Mouse (Mus musculus): ENCODE measurements around the gene Ptpro.

- TF ChIP-seq EP300 (IDR thresholded peaks at IDR 0.05; ENCODE audit: low read length) = no peak
- TF ChIP-seq MEF2A (IDR thresholded peaks at IDR 0.05; ENCODE audit: borderline replicate concordance, low read depth, low read length) = no peak
- TF ChIP-seq POLR2A (IDR thresholded peaks at IDR 0.05; ENCODE audit: low read depth, low read length) = no peak
- TF ChIP-seq TBP (conservative IDR thresholded peaks at IDR 0.05; ENCODE audit: low read depth, low read length) = no peak
- no peak for TF ChIP-seq SIN3A (IDR thresholded peaks at IDR 0.05; ENCODE audit: low read length)
- no peak for TF ChIP-seq CTCF (conservative IDR thresholded peaks at IDR 0.05 in 1 of 2, IDR thresholded peaks at IDR 0.05 in 1 of 2; ENCODE audit: low read depth in 2 of 2, low read length in 2 of 2)
- no peak for TF ChIP-seq ZMIZ1 (IDR thresholded peaks at IDR 0.05; ENCODE audit: low read depth, low read length)
- TF ChIP-seq MAX (IDR thresholded peaks at IDR 0.05; ENCODE audit: low read length) = no peak
- no peak for TF ChIP-seq RCOR1 (conservative IDR thresholded peaks at IDR 0.05; ENCODE audit: low read depth, low read length)
These were observed 171.7 kb downstream of the Ptpro start for GRCm38 (mm10) chr6:137423830-137424229.
